Mouse (Mus musculus) midbrain, embryonic 12.5 days (tissue): ENCODE data around the gene Zbtb12. TPM values are rescaled to one million over a fixed set of nuclear protein-coding genes. Genes with fewer than 3 reads are reported as not detected.
A peak's percentile ranks its signal among the peaks of the same experiment; 100 is the strongest.

ENCODE experiments used
- ATAC-seq: fragments of 200-750 bp; cut with Nextera tagmentation; 2 replicates; pipeline ENCODE4 v1.8.0; 2017; ENCODE audit warnings: low read depth, moderate TSS enrichment, moderate library complexity; ENCODE audit not compliant: low FRiP score
- H3K27ac ChIP-seq: fragments of 300-500 bp; sonication (generic); replicated peaks from 2 replicates; pipeline ENCODE4 v1.5.1; 2016; ENCODE audit warnings: mild to moderate bottlenecking
- H3K27me3 ChIP-seq: fragments of 300-500 bp; sonication (generic); 2 replicates; pipeline ENCODE4 v1.6.1; 2016; ENCODE audit warnings: mild to moderate bottlenecking
- H3K36me3 ChIP-seq: fragments of 300-500 bp; sonication (generic); 2 replicates; pipeline ENCODE4 v1.6.1; 2016
- H3K4me1 ChIP-seq: fragments of 300-500 bp; sonication (generic); 2 replicates; pipeline ENCODE4 v1.6.1; 2016
- H3K4me2 ChIP-seq: fragments of 300-500 bp; sonication (generic); replicated peaks from 2 replicates; pipeline ENCODE4 v1.6.1; 2016; ENCODE audit warnings: mild to moderate bottlenecking, moderate library complexity
- H3K4me3 ChIP-seq: fragments of 300-500 bp; sonication (generic); 2 replicates; pipeline ENCODE4 v1.5.1; 2016; ENCODE audit warnings: mild to moderate bottlenecking
- H3K9ac ChIP-seq: fragments of 300-500 bp; sonication (generic); replicated peaks from 2 replicates; pipeline ENCODE4 v1.6.1; 2016; ENCODE audit warnings: mild to moderate bottlenecking, moderate library complexity
- H3K9me3 ChIP-seq: fragments of 300-500 bp; sonication (generic); 2 replicates; pipeline ENCODE4 v1.6.1; 2016; ENCODE audit warnings: mild to moderate bottlenecking
- WGBS: fragments of 180-500 bp; shearing (Covaris S2); methylation state at CpG from one replicate; pipeline ENCODE4 v1.1.7; 2016; 5-methylcytosine and 5-hydroxymethylcytosine counted together
- microRNA-seq: library from miRNA; unstranded; fragments of <30 nt; microRNA quantifications from one replicate; pipeline ENCODE4, GENCODE M21; 2017
- polyA plus RNA-seq: library from polyadenylated mRNA; unstranded; fragments of >200 nt; fragmentation: Nextera tagmentation; extraction: Ambion mirVana; gene quantifications from 2 replicates; pipeline ENCODE4 v1.2.1, GENCODE M21; 2016

Gene Zbtb12
- polyA plus RNA-seq, 1 experiment from 2014 or later: 11.4 TPM

DNA sequence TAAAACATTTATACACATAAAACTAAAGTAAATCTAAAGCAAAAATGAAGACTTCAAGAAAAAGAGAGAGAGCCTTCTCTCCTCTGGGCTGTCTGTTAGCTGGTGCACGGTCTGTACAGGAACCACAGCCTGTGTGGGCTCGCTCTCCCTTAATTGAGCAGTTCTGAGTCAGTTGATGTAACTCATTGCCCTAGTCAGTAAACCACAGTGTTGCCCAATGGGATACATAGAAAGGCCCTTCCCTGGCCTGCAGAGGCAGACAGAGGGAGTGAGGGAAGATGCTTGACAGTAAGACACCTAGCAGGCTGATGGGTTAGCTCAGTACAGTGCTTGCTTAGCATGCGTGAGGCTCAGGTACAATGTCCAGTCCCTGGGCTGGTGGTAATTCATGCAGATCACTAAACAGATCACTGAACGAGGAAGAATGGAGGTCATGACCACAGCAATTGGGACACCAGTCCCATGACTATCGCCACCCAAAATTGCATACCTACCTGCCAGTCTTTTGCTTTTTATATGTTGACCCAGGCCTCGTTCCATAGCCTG lies 58.8 kb downstream of the Zbtb12 start:
- H3K36me3 ChIP-seq: peaks cover 8% of the 10 kb centered on the region; the same call in 1 of the 2 replicates
- H3K4me3 ChIP-seq: no peak overlapping the region
- no peaks in the 10 kb centered on the region for H3K27me3 ChIP-seq
- WGBS: 87% methylated on average over 6 of the region's 6 CpGs
- H3K9ac ChIP-seq: no peak overlapping the region
- H3K4me1 ChIP-seq: peaks cover 5% of the 10 kb centered on the region
- no peak overlapping the region for H3K27ac ChIP-seq
- ATAC-seq: no peak
- H3K4me2 ChIP-seq: no peak overlapping the region
- no peaks in the 10 kb centered on the region for H3K9me3 ChIP-seq

DNA sequence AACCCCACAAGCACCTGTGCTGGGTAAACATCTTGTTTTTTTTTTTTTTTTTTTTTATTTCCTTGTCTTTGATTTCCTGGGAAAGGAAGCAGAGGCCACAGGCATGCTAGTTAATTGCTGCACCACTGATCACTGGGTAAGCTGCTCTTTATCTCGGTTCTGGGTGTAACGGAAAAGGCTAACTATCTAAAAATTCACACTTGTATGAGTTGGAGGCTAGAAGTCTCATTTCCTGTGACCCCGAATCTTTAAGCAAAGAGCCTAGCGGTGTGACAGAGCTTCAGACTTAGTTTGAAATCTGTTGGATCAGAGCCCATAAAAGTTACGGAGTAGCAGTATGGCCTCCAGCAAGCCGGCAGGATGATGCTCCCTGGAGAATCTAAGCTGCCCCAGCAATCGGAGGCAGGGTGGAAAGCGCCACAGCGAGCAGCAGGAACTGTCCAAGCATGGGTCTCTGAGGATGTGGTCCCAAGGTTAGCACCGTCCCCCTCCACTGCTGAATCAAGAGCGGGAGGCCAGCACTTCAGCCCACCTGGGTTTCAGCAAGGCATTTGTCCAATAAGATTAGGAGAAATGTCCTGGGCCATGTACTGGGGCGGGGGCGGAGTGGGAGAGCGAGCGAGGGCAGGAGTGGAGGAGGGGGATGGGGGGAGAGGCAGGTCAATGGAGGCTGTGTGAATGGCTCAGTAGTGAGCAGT lies 62.2 kb downstream of the Zbtb12 start:
- peak overlapping the region; percentile 37 for H3K9ac ChIP-seq
- H3K4me2 ChIP-seq: peak overlapping the region; percentile 46
- no peaks in the 10 kb centered on the region for H3K9me3 ChIP-seq
- no peaks in the 10 kb centered on the region for H3K36me3 ChIP-seq
- 0 out of 2 replicates have a peak overlapping the region, but pooled peaks have one; percentile 35 for H3K27ac ChIP-seq
- peak overlapping the region; percentile 27 for H3K4me3 ChIP-seq
- peaks cover 5% of the 10 kb centered on the region for H3K4me1 ChIP-seq
- no peak for ATAC-seq
- no peaks in the 10 kb centered on the region for H3K27me3 ChIP-seq
- WGBS: 7% methylated on average over 15 of the region's 15 CpGs

DNA sequence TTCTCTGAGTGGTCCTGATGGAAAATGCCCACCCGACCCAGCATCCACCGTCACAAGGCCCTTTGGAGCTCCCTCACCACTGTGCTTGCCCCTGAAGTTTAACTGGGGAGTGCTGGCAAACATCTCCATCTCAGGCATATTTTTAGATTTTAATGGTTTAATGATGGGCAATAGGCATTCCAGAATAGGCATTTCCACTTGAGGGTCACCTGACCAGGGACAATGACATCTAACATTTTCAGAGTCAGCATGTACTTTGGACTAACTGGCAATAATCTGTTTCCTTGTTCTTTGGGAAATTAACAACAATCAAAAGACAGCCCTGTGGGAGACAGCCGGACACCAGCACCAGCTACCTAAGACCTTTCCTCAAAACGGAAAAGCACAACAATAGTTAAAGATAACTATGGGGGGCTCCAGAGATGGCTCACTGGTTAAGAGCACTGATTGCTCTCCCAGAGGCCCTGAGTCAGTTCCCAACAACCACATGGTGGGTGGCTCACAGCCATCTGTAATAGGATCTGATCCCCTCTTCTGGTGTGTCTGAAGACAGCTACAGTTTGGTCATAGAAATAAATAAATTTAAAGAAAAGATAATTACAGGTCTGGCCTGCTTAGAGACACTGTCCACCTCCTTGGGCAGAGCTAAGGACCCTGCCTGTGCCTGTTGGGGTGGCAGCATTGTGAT lies 64.0 kb downstream of the Zbtb12 start:
- Histone ChIP-seq H3K4me3 (no peak overlapping the region), H3K9me3 (no peaks in the 10 kb centered on the region), H3K9ac (no peak overlapping the region), H3K4me2 (no peak overlapping the region), H3K36me3 (no peaks in the 10 kb centered on the region), H3K27ac (no peak overlapping the region), H3K27me3 (no peaks in the 10 kb centered on the region), H3K4me1 (peaks cover 5% of the 10 kb centered on the region)
- WGBS: 89% methylated on average over 4 of the region's 4 CpGs
- ATAC-seq: no peak

DNA sequence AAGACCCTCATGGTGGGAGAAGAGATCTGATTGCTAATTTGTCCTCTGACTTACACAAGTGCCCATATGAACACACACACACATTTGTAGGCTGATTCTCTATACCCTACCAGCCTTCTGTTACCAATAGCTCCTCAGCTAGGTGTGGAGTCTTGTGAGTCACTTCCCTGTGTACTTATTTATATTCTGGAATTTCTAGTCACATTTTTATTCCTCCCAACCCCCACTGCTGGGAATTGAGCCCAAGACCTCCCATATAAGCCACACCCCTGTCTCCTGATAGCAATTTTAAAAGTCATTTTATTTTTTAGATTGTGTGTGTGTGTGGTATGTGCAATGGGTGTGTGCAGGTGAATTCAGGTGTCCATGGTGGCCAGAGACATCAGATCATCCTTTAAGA lies 65.1 kb downstream of the Zbtb12 start:
- Histone ChIP-seq H3K27ac (no peak overlapping the region), H3K4me3 (no peak overlapping the region), H3K36me3 (peaks cover 1% of the 10 kb centered on the region), H3K27me3 (no peaks in the 10 kb centered on the region), H3K9me3 (no peaks in the 10 kb centered on the region), H3K9ac (no peak overlapping the region), H3K4me1 (peaks cover 5% of the 10 kb centered on the region), H3K4me2 (no peak overlapping the region)
- ATAC-seq: no peak

Small RNAs within 50 kb of the gene (microRNA-seq; reads per million reads assigned to microRNA genes)
- gene Mir6970: 1.9 reads per million
- gene Mir6971: 1.9 reads per million
- gene Mir6972: not detected

Other genes starting within 250 kb of the Zbtb12 start
- 3.9 and 4.2 TPM in 2 replicates for gene Prrt1, start 249.9 kb upstream of the Zbtb12 start, polyA plus RNA-seq
- gene Fkbpl, start 234.7 kb upstream of the Zbtb12 start, polyA plus RNA-seq: 16.4 and 18.1 TPM in 2 replicates
- 116 and 121 TPM in 2 replicates for gene Atf6b, start 232.3 kb upstream of the Zbtb12 start, polyA plus RNA-seq
- 0.04 and 0.05 TPM in 2 replicates for gene Tnxb, start 208.9 kb upstream of the Zbtb12 start, polyA plus RNA-seq
- gene C4b, start 135.6 kb upstream of the Zbtb12 start, polyA plus RNA-seq: 0.05 and 0.11 TPM in 2 replicates
- gene Cyp21a1, start 74.9 kb upstream of the Zbtb12 start, polyA plus RNA-seq: not detected in 2 replicates
- gene Stk19, start 42.5 kb upstream of the Zbtb12 start, polyA plus RNA-seq: 26.1 and 30.8 TPM in 2 replicates
- 72.7 and 73.4 TPM in 2 replicates for gene Dxo, start 42.5 kb upstream of the Zbtb12 start, polyA plus RNA-seq
- 67.4 and 71.5 TPM in 2 replicates for gene Skiv2l, start 29.3 kb upstream of the Zbtb12 start, polyA plus RNA-seq
- gene Nelfe, start 29.1 kb upstream of the Zbtb12 start, polyA plus RNA-seq: 114 TPM in 2 replicates
- 3.3 and 3.5 TPM in 2 replicates for gene Cfb, start 17.0 kb upstream of the Zbtb12 start, polyA plus RNA-seq
- not detected in 2 replicates for gene Gm20547, start 2.6 kb downstream of the Zbtb12 start, polyA plus RNA-seq
- 0.86 and 2.1 TPM in 2 replicates for gene C2, start 18.8 kb downstream of the Zbtb12 start, polyA plus RNA-seq
- gene Ehmt2, start 19.0 kb downstream of the Zbtb12 start, polyA plus RNA-seq: 113 and 120 TPM in 2 replicates
- gene Slc44a4, start 35.0 kb downstream of the Zbtb12 start, polyA plus RNA-seq: 0.08 and 0.13 TPM in 2 replicates
- 20.4 and 20.7 TPM in 2 replicates for gene Neu1, start 51.8 kb downstream of the Zbtb12 start, polyA plus RNA-seq
- 0.22 TPM in 1 of 2 replicates, not detected in the other for gene Hspa1b, start 79.8 kb downstream of the Zbtb12 start, polyA plus RNA-seq
- gene Gm20481, start 90.4 kb downstream of the Zbtb12 start, polyA plus RNA-seq: not detected in 2 replicates
- 2.3 and 2.8 TPM in 2 replicates for gene Hspa1a, start 92.7 kb downstream of the Zbtb12 start, polyA plus RNA-seq
- 1.1 and 1.7 TPM in 2 replicates for gene Hspa1l, start 93.2 kb downstream of the Zbtb12 start, polyA plus RNA-seq
- 188 and 202 TPM in 2 replicates for gene Lsm2, start 102.4 kb downstream of the Zbtb12 start, polyA plus RNA-seq
- gene Vars, start 121.5 kb downstream of the Zbtb12 start, polyA plus RNA-seq: 139 and 142 TPM in 2 replicates
- gene Vwa7, start 137.1 kb downstream of the Zbtb12 start, polyA plus RNA-seq: 0.14 and 0.23 TPM in 2 replicates
- gene Sapcd1, start 148.5 kb downstream of the Zbtb12 start, polyA plus RNA-seq: 5.2 and 6.8 TPM in 2 replicates
- gene Msh5, start 167.3 kb downstream of the Zbtb12 start, polyA plus RNA-seq: 6.9 and 7.6 TPM in 2 replicates
- 145 and 165 TPM in 2 replicates for gene Clic1, start 170.5 kb downstream of the Zbtb12 start, polyA plus RNA-seq
- 595 and 615 TPM in 2 replicates for gene Ddah2, start 179.6 kb downstream of the Zbtb12 start, polyA plus RNA-seq
- gene Ly6g6c, start 185.9 kb downstream of the Zbtb12 start, polyA plus RNA-seq: not detected in 2 replicates
- 0.52 and 0.93 TPM in 2 replicates for gene Mpig6b, start 186.7 kb downstream of the Zbtb12 start, polyA plus RNA-seq
- gene Ly6g6e, start 197.4 kb downstream of the Zbtb12 start, polyA plus RNA-seq: 0.24 TPM in 1 of 2 replicates, not detected in the other
- 1.1 and 1.7 TPM in 2 replicates for gene Ly6g6d, start 198.6 kb downstream of the Zbtb12 start, polyA plus RNA-seq
- 0.47 TPM in 2 replicates for gene Ly6g6f, start 206.1 kb downstream of the Zbtb12 start, polyA plus RNA-seq
- 69.0 and 72.3 TPM in 2 replicates for gene Abhd16a, start 209.8 kb downstream of the Zbtb12 start, polyA plus RNA-seq
- not detected in 2 replicates for gene Ly6g5c, start 228.8 kb downstream of the Zbtb12 start, polyA plus RNA-seq
- gene Ly6g5b, start 235.9 kb downstream of the Zbtb12 start, polyA plus RNA-seq: 1.0 and 1.5 TPM in 2 replicates
- gene Gpank1, start 242.0 kb downstream of the Zbtb12 start, polyA plus RNA-seq: 22.2 and 26.4 TPM in 2 replicates
- gene Csnk2b, start 242.6 kb downstream of the Zbtb12 start, polyA plus RNA-seq: 279 TPM in 2 replicates
- 8.0 and 9.1 TPM in 2 replicates for gene D17H6S53E, start 246.9 kb downstream of the Zbtb12 start, polyA plus RNA-seq